Mouse (Mus musculus): ENCODE measurements around the gene Letm1. TPM values are rescaled to one million over a fixed set of nuclear protein-coding genes. Genes with fewer than 3 reads are reported as not detected.

Letm1 gene
- total RNA-seq, 2 experiments from 2014 or later = 152 to 161 TPM

DNA sequence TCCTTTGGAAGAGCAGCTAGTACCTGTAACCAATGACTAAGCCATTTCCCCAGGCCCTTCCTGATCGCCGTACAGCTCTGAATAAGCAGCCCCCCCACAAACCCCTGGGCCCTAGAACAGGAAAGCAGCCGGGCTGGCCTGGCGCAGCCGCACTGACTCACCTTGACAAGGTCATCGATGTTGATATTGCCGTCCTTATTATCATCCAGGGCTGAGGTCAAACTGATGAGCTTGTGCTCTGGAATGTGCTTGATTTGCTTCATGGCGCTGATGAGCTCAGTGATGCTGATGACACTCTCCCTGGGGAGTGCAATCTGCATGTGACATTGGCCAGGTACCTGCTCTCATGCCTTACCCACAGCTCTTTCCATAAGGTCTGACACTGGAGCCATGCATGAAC is 39.1 kb downstream of the Letm1 start:
- intact Hi-C loops (cut with DNase I) = no loop called here

DNA sequence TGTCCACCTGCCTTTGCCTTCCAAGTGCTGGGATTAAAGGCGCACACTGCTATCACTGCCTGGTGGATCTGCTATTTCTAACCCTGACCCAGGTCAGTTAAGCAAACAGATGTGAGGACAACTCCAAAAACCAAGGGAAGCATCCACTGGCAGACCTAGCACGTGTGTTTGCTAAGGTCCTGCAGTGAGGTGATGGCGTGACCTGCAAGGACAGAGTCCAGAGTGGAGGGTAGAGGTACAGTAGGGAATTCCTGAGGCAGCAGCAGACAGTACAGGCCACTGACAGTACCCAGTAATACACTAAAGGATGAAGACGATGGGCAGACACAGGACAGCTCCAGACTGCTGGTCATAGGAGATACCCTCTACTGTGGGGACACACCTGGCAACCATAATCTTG is 42.1 kb downstream of the Letm1 start:
- intact Hi-C loops (cut with DNase I) = no loop called here
- no peak for DNase-seq (ENCODE audit: low spot score)

More for the DNA sequence above, 39.1 kb downstream of the Letm1 start:
- no peak for DNase-seq (ENCODE audit: low spot score)

DNA sequence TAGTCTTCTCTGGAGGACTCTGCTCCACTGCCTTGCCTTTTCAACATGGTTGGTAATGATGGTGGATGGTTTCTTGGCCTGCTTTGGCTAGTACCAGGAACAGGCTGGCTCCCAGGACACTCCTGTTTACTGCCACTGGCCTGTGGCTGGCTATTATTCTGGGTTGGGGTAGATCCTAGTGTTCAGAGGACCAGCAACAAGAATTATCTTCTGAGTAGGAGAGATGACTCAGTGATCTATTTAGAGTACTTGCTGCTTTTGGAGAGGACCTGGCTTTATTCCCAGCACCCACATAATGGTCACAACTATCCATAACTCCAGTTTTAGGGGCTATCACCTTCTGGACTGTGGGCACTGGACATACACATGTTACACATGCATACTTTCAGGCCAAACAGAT is 44.3 kb downstream of the Letm1 start:
- intact Hi-C loops (cut with DNase I) = no loop called here
- no peak for DNase-seq (ENCODE audit: low spot score)

DNA sequence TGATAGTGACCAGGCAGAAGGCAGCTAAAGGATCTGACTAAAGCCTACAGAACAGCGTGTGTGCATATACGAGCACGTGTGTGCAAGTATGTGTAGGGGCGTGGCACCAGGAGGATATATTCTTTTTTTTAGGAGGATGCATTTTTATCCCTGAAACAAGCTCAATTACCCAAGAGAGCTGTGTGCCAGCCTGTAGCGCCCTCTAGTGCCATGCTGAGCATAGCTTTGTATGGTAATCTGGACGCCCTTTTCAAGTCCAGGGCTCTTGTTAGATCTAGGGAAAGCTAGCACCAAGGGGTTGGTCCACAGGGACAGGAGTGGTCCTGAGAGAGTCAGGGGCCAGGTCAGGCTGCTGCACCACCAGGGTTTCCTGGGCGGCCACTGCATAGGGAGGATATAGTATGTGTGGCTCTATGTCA is 44.7 kb downstream of the Letm1 start:
- intact Hi-C loops (cut with DNase I) = loop anchor here (1.0 kb wide), 1 partner anchor 54 kb away; no protein-coding TSS in a partner anchor
- DNase-seq (ENCODE audit: low spot score) = peak; percentile 38

DNA sequence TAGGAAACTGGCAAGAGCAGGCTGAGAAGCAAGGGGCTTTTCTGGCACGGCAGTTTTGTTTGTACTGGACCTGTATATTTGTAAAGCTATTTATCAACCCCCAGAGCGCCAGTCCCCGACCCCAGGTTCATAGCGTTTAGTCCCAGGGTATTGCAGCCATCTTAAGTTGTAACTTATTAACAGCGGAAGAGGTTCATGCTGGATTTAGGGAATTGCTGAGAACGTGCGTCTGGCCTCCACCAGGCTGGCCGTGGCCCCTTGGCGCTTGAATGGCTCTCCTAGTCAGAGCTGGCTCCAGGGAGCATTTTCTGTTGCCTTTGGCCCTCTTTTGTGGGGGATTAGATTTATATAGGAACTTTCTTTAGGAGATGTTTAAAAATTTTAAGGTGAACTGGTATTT is 46.4 kb downstream of the Letm1 start:
- no peak for DNase-seq (ENCODE audit: low spot score)
- intact Hi-C loops (cut with DNase I) = no loop called here

DNA sequence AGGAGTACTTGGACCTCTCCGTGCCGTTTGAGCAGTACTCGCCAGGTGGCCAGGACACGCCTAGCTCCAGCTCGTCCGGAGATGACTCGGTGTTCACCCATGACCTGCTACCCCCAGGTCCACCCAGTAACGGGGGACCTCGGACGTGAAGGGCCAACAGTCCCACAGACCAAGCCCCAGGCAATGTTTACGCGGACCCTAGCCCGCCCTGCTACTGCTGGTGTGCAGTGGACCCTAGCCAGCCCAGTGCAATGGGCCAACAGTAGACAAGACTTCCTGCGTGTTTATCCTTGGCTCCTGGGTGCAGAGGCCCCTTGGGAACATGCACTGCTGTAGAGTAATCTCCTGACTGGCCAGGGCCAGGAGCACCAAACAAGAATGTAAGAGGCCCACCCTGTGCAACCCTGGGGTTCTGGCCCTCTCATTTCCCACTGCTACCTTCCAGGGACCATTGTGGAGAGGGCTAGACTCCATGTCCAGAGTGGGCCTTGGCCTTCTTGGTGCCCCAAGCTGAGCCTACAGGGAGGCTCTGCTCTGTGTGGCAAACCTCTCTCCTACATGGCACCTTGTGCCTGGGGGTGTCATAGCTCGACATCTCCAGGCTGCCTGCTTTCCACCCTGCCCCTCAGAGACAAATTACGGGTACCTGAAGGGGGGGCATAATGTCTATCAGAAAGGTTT is 47.1 kb downstream of the Letm1 start:
- intact Hi-C loops (cut with DNase I) = no loop called here
- DNase-seq (ENCODE audit: low spot score) = no peak

DNA sequence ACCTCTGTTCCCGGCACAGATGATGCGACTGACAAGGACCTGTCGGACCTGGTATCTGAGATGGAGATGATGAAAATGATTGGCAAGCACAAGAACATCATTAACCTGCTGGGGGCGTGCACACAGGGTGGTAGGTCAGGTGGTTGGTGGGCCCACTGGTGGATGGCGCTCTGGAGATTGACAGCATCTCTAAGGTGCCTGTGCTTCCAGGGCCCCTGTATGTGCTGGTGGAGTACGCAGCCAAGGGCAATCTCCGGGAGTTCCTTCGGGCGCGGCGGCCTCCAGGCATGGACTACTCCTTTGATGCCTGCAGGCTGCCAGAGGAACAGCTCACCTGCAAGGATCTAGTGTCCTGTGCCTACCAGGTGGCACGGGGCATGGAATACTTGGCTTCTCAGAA is 48.8 kb downstream of the Letm1 start:
- intact Hi-C loops (cut with DNase I) = no loop called here
- no peak for DNase-seq (ENCODE audit: low spot score)

DNA sequence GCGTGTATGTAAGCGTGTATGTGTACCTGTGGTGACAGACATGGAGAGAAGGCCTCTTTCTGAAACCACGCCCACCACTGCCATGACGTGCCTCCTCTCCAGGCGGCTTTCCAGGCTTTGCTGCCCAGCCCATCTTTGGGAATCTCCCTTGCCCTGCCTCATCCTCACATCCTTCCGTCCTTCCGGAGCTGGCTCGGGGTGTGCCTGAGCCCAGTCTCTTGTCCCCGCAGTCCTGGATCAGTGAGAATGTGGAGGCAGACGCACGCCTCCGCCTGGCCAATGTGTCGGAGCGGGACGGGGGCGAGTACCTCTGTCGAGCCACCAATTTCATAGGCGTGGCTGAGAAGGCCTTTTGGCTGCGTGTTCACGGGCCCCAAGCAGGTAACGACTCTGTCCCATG is 51.6 kb downstream of the Letm1 start:
- intact Hi-C loops (cut with DNase I) = no loop called here
- DNase-seq (ENCODE audit: low spot score) = no peak

DNA sequence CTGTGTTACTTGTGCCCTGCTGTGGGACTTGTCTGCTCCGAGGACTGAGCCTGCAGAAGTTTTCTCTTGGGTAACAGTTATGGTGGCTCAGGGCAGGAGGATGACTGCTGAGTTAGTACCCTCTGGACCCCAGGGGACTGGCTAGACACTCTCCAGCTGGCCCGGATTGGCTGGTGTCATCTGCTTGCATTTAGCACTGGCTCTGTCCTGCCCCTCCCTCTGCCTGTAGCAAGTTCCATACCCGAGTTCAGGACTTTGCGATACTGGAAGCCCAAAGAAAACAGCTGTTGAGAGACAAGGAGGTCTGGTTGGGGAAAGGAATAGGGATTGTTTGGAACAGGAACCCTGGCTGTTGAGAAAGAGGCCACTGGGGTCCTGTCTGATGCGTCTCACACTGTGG is 52.1 kb downstream of the Letm1 start:
- intact Hi-C loops (cut with DNase I) = no loop called here
- DNase-seq (ENCODE audit: low spot score) = no peak

DNA sequence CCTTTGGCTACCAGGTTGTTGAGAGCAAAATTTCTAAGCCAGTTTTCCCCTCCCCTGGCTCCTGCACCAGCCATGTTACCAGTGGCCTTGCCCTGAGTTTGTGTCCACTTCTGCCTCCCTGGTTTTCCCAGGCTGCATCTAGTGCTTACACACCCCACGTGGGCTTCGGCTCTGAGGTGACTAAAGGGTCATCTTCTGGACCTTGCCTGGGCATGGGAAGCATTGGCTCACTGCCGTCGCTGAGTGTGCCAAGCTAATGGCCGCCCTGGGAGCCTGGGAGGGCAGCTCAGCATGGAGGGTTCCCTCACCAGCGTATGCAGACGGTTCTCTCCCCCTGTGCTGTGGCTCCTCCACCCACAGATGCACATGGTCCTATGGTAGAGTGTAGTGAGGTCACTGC is 53.8 kb downstream of the Letm1 start:
- intact Hi-C loops (cut with DNase I) = no loop called here
- DNase-seq (ENCODE audit: low spot score) = no peak

DNA sequence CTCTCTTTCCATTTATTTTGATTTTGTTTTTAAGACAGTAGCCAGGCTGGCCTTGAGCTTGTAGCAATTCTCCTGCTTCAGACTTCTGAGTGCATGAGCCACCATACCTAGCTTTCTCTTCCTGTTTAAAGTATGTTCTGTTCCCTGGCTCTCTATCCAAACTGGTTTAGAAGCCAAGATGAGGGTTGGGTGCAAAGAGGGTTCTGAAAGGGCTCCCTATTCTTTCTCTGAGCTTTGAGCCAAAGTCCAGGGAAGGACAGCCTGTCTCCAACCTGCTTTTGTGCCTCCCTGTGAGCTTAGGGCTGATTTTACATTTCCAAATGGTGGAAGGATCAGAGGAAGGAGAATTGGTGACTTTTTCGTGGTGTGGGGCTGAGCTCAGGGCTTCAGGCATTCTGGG is 55.7 kb downstream of the Letm1 start:
- intact Hi-C loops (cut with DNase I) = no loop called here
- DNase-seq (ENCODE audit: low spot score) = no peak

DNA sequence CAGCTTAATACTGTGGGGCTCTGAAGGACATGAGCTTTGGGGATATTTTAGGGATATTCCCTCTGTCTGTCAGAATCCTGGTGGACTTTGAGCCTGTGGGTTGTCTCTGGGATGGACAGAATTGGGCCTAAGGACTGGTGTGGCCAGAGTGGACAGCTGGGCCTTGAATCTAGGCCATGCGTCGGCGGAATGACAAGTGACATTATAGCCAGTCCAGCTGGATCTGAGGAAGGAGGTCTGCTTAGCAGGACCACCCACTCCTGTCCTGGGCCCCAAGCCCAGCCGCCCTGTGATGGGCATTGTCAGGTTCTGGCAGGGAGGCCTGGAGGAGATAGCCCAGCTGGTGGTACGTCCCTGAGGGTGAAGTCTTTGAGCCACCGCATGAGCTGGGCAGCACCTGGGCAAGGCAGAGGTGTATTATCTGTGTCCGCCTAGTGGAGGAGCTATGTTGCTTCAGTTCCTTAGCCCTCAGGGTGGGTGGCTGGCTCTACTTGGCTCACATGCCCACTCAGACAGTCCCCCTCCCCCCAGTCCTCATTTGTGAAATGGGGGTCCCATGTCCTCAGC is 56.5 kb downstream of the Letm1 start:
- intact Hi-C loops (cut with DNase I) = no loop called here
- DNase-seq (ENCODE audit: low spot score) = no peak

DNA sequence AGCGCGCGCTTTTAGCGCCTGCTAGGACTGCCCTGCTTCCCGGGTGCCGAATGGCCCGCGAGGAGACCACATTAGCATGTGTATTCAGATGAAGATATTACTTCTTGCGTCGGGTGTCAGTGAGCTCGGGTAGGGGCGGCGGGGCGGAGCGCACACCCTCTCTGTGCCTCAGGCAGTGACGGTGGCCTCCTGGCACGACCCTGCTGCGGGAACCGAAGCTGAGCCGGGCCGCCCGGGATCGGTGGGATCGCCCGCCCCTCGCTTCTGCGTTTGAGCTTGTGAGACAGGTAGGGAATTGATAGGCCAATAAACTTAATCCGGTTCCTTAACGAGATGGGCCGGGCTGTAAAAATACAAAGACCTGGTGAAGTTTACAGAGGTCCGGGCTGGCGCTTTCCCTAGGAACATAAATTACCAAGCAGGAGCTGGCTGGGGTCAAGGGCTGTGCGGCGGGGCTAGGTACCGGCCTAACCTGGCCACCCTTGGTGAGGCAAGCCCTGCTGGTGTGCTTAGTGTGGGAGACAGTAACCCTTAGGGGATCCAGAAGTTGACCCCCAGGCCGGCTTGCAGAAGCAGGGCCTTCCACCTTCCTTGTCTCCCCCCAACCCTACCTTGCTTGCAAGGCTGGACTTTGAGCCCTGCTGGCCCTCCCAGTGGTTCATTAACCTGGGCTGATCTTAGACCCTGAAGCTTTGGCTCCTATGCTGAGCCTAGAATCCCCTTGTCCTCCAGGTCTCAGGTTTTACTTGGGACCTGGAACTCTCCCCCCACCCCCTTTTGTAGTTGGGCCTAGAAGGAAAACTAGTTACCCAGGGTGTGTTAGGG is 58.8 kb downstream of the Letm1 start:
- intact Hi-C loops (cut with DNase I) = no loop called here
- no peak for DNase-seq (ENCODE audit: low spot score)

DNA sequence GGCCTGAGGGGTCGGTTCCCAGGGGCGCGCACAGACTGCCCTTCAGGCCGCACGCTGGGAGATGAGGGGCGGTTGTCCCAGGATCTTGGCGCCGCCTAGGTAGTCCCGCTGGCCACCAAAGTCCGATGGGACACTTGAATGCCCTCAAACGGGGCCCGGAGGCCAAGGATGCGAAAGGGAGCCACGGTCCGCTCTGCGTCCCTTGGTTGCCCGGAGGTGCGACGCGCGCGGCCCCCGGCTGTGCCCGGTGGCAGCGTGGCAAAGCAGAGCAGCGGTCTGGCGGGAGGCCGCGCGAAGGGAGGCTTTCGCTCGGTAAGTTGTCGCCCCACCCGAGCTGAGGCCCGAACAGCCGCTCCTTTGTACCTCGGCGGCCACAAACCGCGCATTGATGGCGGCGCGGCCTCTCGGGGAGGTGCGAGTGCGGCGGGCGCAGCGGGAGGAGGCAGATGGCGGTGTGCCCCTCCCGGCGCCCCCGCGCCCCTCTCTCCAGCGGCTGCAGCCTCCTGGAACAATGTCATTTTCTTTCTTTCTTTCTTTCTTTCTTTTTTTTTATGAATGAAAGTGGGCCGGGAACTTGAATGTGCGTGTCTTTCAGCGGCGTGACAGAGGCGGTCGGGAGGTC is 59.5 kb downstream of the Letm1 start:
- intact Hi-C loops (cut with DNase I) = no loop called here
- DNase-seq (ENCODE audit: low spot score) = no peak

DNA sequence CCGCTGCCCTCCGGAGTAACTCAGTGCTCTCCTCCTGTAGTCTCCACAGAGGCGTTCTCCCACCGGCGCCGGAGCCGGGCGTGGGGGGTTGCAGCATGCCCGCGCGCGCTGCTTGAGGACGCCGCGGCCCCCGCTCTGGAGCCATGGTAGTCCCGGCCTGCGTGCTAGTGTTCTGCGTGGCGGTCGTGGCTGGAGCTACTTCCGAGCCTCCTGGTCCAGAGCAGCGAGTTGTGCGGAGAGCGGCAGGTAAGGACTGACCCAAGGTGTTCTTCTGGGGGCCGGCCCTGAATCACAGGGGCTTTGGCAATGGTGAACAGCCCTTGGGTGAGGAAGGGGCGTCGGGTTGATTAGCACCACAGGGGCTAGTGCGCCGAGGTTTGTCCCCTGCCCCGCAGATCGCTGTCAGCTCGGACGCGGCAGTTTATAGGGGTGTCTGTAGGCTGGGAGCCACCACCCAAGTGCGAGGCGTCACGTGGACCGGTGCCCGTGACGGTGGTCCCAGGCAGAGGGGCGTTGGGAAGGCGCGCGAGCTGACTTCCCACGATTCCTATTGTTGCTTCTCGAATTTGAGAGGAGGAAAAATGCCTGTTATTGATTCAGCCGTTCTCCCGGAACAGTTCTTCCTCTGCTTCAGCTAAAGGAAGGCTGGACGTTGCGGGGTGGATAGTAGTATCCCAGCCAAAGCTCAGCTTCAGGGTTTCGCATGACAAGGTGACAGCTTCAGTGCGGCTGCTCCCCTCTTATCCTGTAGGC is 60.2 kb downstream of the Letm1 start:
- intact Hi-C loops (cut with DNase I) = no loop called here
- DNase-seq (ENCODE audit: low spot score) = no peak

DNA sequence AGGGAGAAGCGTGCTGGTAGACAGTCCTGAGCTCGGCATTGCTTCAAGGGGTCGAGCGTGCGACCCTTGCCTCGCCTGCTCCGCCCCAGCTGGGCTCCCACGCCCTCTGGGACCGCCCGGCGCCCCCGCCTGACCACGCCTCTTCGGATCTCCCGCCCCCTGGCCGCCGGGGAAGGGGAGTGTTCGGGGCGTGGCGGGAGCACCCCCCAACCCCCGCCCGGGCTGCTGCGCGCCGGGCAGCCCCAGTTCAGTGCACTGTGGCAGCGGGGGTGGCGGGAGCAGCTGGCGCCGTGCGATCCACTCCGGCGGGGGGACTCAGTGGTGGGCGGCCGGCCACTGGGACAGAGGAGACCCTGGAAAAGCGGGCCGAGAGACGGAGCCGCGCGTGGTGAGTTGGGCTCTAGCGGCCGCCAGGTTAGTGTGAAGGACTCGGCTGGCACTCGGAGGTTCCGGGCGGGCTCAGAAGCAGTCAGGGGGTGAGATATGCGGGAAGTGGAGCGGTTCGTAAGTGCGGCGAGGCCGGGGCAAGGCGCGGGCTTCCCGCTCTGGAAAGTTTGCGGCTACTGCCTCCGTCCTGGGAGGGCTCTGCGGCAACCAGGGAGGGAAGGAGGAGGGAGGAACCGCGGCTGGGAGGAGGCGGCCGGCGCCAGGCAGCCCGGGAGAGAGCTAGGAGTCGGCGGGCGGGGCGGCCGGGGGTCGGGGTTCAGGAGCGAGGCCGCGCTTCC is 60.9 kb downstream of the Letm1 start, which contains the start of gene Fgfr3:
TSS of gene Fgfr3 (plus strand) at position 134 of the 725 bp plus-strand sequence.
- intact Hi-C loops (cut with DNase I) = loop anchor here (2.0 kb wide), 1 partner anchor 27 kb away; no protein-coding TSS in a partner anchor
- DNase-seq (ENCODE audit: low spot score) = peak; percentile 59

DNA sequence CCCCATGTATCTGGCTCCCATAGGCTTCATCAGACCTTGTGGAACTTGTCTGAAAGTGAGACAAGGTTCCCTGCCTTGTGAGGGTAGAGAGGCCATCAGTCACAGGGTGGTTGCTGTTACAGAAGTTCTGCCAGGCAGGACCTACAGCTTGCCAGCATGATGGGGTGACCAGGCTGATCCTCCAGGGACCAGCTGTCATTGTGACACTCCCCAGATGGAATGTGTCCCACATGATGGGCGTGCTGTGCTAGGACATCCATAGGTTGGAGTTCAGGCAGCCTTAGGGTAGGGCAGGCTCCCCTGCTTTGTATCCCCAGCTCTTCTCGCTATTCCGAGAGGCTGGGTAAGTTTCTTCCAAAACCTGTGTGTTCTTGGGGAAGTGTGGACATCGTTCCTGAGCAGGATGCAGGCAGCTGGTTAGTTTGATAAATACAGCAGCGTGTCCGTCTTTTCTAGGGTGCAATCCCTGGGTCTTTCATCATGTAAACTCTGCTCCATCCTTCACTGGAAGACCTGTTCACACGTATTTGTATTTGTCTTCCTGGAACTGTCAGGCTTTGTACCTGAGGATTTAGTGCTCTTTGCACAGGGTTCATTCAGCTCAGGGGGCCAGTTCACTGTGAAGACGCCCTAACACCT is 61.6 kb downstream of the Letm1 start:
- DNase-seq (ENCODE audit: low spot score) = no peak

DNA sequence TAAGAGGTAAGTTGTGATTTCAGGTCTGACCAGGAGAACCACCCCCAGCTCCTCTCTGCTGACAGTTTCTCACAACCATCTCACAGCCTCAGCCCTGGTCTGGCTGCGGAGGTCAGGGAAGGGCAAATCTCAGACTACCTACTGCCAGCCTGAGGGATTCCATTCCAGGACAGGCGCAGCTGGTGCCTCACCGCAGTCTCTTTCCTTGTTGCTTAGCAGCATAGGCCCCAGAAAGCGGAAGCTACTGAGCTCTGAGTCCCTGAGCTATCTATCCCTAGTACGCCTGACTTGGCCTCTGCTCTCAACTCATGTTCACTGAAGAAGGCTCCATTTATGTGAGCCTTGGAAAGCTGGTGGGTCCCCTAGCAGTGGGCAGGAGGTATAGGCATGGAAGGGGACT is 64.2 kb downstream of the Letm1 start:
- no peak for DNase-seq (ENCODE audit: low spot score)
- intact Hi-C loops (cut with DNase I) = no loop called here

More for the DNA sequence above, 61.6 kb downstream of the Letm1 start:
- intact Hi-C loops (cut with DNase I) = loop anchor here (2.0 kb wide), 1 partner anchor 26 kb away; no protein-coding TSS in a partner anchor

DNA sequence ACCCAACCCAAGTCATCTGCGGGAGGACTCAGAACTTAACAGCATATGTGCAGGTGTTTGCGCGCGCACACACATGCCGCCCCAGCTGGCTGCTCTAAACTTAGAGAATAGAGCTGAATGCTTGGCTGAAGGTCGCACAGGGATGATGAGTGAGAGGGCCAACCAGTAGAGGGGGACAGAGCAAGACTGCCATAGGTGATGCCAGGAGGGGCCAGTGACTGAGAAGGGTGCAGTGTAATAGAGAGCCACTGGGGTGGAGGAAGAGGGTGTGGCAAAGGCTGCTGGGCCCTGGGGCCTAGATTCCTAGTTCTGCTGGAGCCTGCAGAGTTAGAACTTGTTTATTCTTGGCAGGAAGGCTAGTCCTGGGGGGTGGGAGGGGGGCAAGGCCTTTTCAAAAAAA is 66.2 kb downstream of the Letm1 start:
- DNase-seq (ENCODE audit: low spot score) = no peak
- intact Hi-C loops (cut with DNase I) = no loop called here

Measured in heart, postnatal 25 days (tissue).